In the genomic region with DNA sequence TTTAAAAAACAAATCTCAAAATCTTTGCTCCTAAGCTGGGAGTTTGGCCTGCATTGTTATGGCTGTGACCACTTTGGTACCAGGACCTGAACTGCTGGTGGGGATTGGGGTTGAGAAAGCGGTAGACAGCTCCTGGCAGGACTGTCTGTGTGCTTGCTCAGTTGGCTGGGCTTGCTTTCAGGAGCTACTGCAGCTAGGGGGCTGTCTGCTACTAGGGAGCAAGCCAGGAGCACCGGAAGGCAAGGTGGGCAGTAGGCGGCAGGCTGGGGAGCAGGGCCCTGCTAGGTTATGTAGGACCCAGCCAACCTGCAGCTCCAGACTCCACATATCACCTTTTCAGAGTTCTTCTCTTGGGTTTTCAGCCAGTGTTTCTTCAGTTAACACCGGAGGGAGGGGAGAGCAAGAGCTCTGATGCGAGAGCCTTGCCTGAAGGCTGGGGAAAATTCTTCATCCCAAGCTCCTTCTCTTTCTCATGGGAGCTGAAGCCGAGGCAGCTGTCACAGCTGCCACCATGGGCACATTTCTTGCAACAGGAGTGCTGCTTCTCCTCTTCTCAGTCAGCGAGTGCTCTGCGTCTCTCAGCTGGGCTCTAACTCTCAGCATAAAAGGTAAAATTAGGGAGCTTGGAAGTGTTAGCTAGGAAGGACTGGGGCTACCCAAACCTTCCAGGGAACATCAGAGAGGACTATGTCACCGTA, we compare ENCODE assay signal across 8 mouse cellular contexts.
DNase-seq lines count a peak whose midpoint lies in the region; ATAC-seq and TF ChIP-seq lines count a peak whose summit lies in the region.

No protein-coding gene starts in this region.

- peak; percentile 54 for DNase-seq in adrenal gland, postnatal 10 days
- no peak for DNase-seq in adrenal gland, adult 8-10 months
- peak; percentile 70 for DNase-seq in urinary bladder, postnatal 14 days (ENCODE audit: low spot score)
- no peak for DNase-seq in urinary bladder, postnatal 25 days (ENCODE audit: low spot score)
- DNase-seq in lung, adult 2 months = no peak
- DNase-seq in right cerebral cortex, postnatal 36 days (ENCODE audit: low spot score in 2 of 2) = peak; percentile 33 to 56

- H3K4me1 ChIP-seq in kidney, embryonic 16.5 days (ENCODE audit: insufficient read depth, low read length) = peaks cover 23% of the 10 kb centered on the region
- H3K4me1 ChIP-seq in lung, adult 2 months (ENCODE audit: control insufficient read depth, insufficient read depth, low read length) = peaks cover 4% of the 10 kb centered on the region

- no peaks in the 10 kb centered on the region for H3K36me3 ChIP-seq in kidney, embryonic 16.5 days (ENCODE audit: insufficient read depth, low read length)

- no peak for TF ChIP-seq POLR2A in lung, adult 2 months (IDR thresholded peaks at IDR 0.05; ENCODE audit: borderline replicate concordance, extremely low read depth, low read depth, low read length)

- H3K9ac ChIP-seq in kidney, embryonic 16.5 days (replicated peaks; ENCODE audit: low read length) = no peak overlapping the region

- 0 out of 2 replicates have a peak, but pooled peaks have one; percentile 7 for TF ChIP-seq CTCF in lung, adult 2 months (IDR thresholded peaks at IDR 0.05; ENCODE audit: insufficient read depth, low read length)

- no peaks in the 10 kb centered on the region for H3K9me3 ChIP-seq in kidney, embryonic 16.5 days (ENCODE audit: low read length)

- no peak overlapping the region for H3K27ac ChIP-seq in kidney, embryonic 16.5 days (ENCODE audit: low read length)

- H3K27me3 ChIP-seq in kidney, embryonic 16.5 days (ENCODE audit: insufficient read depth, low read length) = 0 out of 2 replicates have a peak, but pooled peaks cover 2% of the 10 kb centered on the region

- no peak overlapping the region for H3K4me3 ChIP-seq in kidney, embryonic 16.5 days (ENCODE audit: low read length)
- H3K4me3 ChIP-seq in lung, adult 2 months (replicated peaks; ENCODE audit: extremely low read depth, low read depth, low read length) = no peak overlapping the region

- WGBS in kidney, embryonic 16.5 days = 52% methylated on average over 9 of the region's 9 CpGs
- WGBS in lung, adult 2 months = 58% methylated on average over 9 of the region's 9 CpGs

- 0 out of 2 replicates have a peak, but pooled peaks have one; percentile 57 for ATAC-seq in kidney, embryonic 16.5 days (ENCODE audit: low FRiP score, low TSS enrichment)
- ATAC-seq in activated CD4-positive, CD25-positive, alpha-beta regulatory T cell, adult 4 months = no peak

- H3K4me2 ChIP-seq in kidney, embryonic 16.5 days (replicated peaks; ENCODE audit: low read depth, low read length) = no peak overlapping the region

Comparison
In these comparisons a context has a peak if more than half of its experiments do, and no peak if none do; other contexts are left out.
1. DNase-seq: peak in adrenal gland, postnatal 10 days (single experiment), urinary bladder, postnatal 14 days (single experiment) and right cerebral cortex, postnatal 36 days (2 of 2); none in adrenal gland, adult 8-10 months (single experiment), urinary bladder, postnatal 25 days (single experiment) and lung, adult 2 months (single experiment).